Mouse (Mus musculus) small intestine, adult 2 months (tissue): Measurements from ENCODE around the gene Fgfr1op2.

Source experiments
- CTCF ChIP-seq: fragments of 200-500 bp; IDR thresholded peaks from 2 replicates; pipeline ENCODE4 v1.5.1; 2012; ENCODE audit warnings: low read depth, mild to moderate bottlenecking, control low read depth, inconsistent platforms, low read length, moderate library complexity, mixed read lengths; ENCODE audit not compliant: insufficient replicate concordance, insufficient read length; ENCODE audit errors: extremely low read depth
- POLR2A ChIP-seq: fragments of 200-500 bp; IDR thresholded peaks from 2 replicates; pipeline ENCODE4 v1.6.1; 2012; ENCODE audit warnings: low read depth, mild to moderate bottlenecking, control low read depth, inconsistent platforms, low read length, moderate library complexity

- TF ChIP-seq POLR2A = no peak
- no peak for TF ChIP-seq CTCF
These were observed 51.1 kb downstream of the Fgfr1op2 start for GRCm38 (mm10) chr6:146628123-146628522.
